Comparison of ENCODE assay signal across 17 mouse cellular contexts in genomic region chr12:80141011-80141410, GRCm38 (mm10). TPM values are rescaled to one million over a fixed set of nuclear protein-coding genes. Genes with fewer than 3 reads are reported as not detected.
A peak's percentile ranks its signal among the peaks of the same experiment; 100 is the strongest.
DNase-seq lines count a peak whose midpoint lies in the region; ATAC-seq and TF ChIP-seq lines count a peak whose summit lies in the region.
"Had no signal": no experiment of that assay in that cellular context is flagged by ENCODE, and none has a peak within 500 bp of the region (broad histone marks: within the 10 kb centered on the region; RNA-seq: fewer than 3 reads in every experiment).

No protein-coding gene starts in this region.

- H3K4me1 ChIP-seq in hindbrain, embryonic 10.5 days (replicated peaks) = peaks cover 24% of the 10 kb centered on the region
- H3K4me1 ChIP-seq in hindbrain, postnatal 0 days (ENCODE audit: insufficient read depth, low read length) = no peaks in the 10 kb centered on the region
- peaks cover 2 to 10% of the 10 kb centered on the region in 2 experiments; a peak in 3 of 4 replicates for H3K4me1 ChIP-seq in MEL (ENCODE audit: control insufficient read depth in 1 of 2, insufficient read depth in 2 of 2, low read length in 2 of 2)
- H3K4me1 ChIP-seq in thymus, adult 2 months (replicated peaks; ENCODE audit: control insufficient read depth, insufficient read depth, low read length) = no peaks in the 10 kb centered on the region

- no peaks in the 10 kb centered on the region for H3K9me3 ChIP-seq in hindbrain, embryonic 10.5 days
- no peaks in the 10 kb centered on the region for H3K9me3 ChIP-seq in hindbrain, postnatal 0 days (ENCODE audit: low read length)
- H3K9me3 ChIP-seq in MEL (replicated peaks; ENCODE audit: insufficient read depth, low read length) = no peaks in the 10 kb centered on the region
- H3K9me3 ChIP-seq: heart, embryonic 10.5 days; hindbrain, embryonic 12.5 days; liver, embryonic 13.5 days; lung, embryonic 15.5 days; midbrain, embryonic 12.5 days; neural tube, embryonic 13.5 days had no signal

- no peak overlapping the region for H3K4me2 ChIP-seq in hindbrain, postnatal 0 days (ENCODE audit: low read depth, low read length)
- H3K4me2 ChIP-seq: hindbrain, embryonic 12.5 days; liver, embryonic 13.5 days; lung, embryonic 15.5 days; midbrain, embryonic 12.5 days; neural tube, embryonic 13.5 days had no signal

- no peak for TF ChIP-seq CTCF in hindbrain, postnatal 0 days (IDR thresholded peaks at IDR 0.05; ENCODE audit: low read depth)
- TF ChIP-seq CTCF in MEL (IDR thresholded peaks at IDR 0.05 in 2 of 3, conservative IDR thresholded peaks at IDR 0.05 in 1 of 3; ENCODE audit: control insufficient read depth in 1 of 3, insufficient read depth in 1 of 3, low read depth in 2 of 3, low read length in 3 of 3, poor library complexity in 1 of 3, severe bottlenecking in 1 of 3) = no peak
- no peak for TF ChIP-seq CTCF in thymus, adult 2 months (IDR thresholded peaks at IDR 0.05; ENCODE audit: borderline replicate concordance, control insufficient read depth, extremely low read depth, insufficient read depth, low read length, poor library complexity)

- H3K36me3 ChIP-seq in hindbrain, embryonic 10.5 days = no peaks in the 10 kb centered on the region
- H3K36me3 ChIP-seq in hindbrain, postnatal 0 days (ENCODE audit: insufficient read depth, low read length) = no peaks in the 10 kb centered on the region
- H3K36me3 ChIP-seq in MEL (ENCODE audit: control insufficient read depth in 1 of 2, insufficient read depth in 2 of 2, low read length in 2 of 2) = peaks cover 0 to under 1% of the 10 kb centered on the region in 2 experiments; a peak in 1 of 4 replicates
- no peaks in the 10 kb centered on the region for H3K36me3 ChIP-seq in thymus, adult 2 months (ENCODE audit: control insufficient read depth, insufficient read depth, low read length)
- H3K36me3 ChIP-seq: heart, embryonic 10.5 days; hindbrain, embryonic 12.5 days; liver, embryonic 13.5 days; lung, embryonic 15.5 days; midbrain, embryonic 12.5 days; neural tube, embryonic 13.5 days had no signal

- WGBS in hindbrain, embryonic 10.5 days = 85% methylated on average over 8 of the region's 8 CpGs
- 83% methylated on average over 8 of the region's 8 CpGs for WGBS in hindbrain, postnatal 0 days
- 44% methylated on average over 8 of the region's 8 CpGs for WGBS in thymus, adult 2 months

- no peaks in the 10 kb centered on the region for H3K79me2 ChIP-seq in MEL (ENCODE audit: control insufficient read depth, insufficient read depth, low read length, poor library complexity)

- TF ChIP-seq EP300 in MEL (IDR thresholded peaks at IDR 0.05; ENCODE audit: low read depth in 1 of 2, low read length in 2 of 2) = no peak

- no peak for DNase-seq in hindbrain, embryonic 10.5 days (ENCODE audit: low spot score)
- no peak for DNase-seq in hindbrain, postnatal 0 days (ENCODE audit: low spot score)
- DNase-seq in 3134 (ENCODE audit: extremely low read depth, insufficient read length, low spot score) = peak; percentile 58
- peak; percentile 32 for DNase-seq in MEL (ENCODE audit: low read depth, low spot score)
- peak; percentile 41 for DNase-seq in induced T-regulatory cell, adult 2 months (ENCODE audit: low read depth)
- no peak for DNase-seq in embryo, embryonic 11 days
- DNase-seq in thymus, adult 2 months = no peak
- no peak for DNase-seq in left cerebral cortex, adult 9 months (ENCODE audit: low spot score in 2 of 2)
- DNase-seq: layer of hippocampus, adult 9-11 months had no signal

- H3K4me3 ChIP-seq in hindbrain, embryonic 10.5 days = no peak overlapping the region
- no peak overlapping the region for H3K4me3 ChIP-seq in hindbrain, postnatal 0 days (ENCODE audit: low read length)
- H3K4me3 ChIP-seq in MEL (ENCODE audit: control insufficient read depth in 1 of 2, insufficient read depth in 1 of 2, low read depth in 2 of 2, low read length in 2 of 2) = peak overlapping the region; percentile 2 to 9; a peak in 2 of 4 replicates
- no peak overlapping the region for H3K4me3 ChIP-seq in thymus, adult 2 months (ENCODE audit: control insufficient read depth, insufficient read depth, low read length)
- H3K4me3 ChIP-seq: gastrocnemius, adult 2 months; heart, embryonic 10.5 days; hindbrain, embryonic 12.5 days; left cerebral cortex, adult 2 months; liver, embryonic 13.5 days; lung, embryonic 15.5 days; midbrain, embryonic 12.5 days; neural tube, embryonic 13.5 days had no signal

- TF ChIP-seq POLR2A in MEL (IDR thresholded peaks at IDR 0.05; ENCODE audit: control insufficient read depth in 1 of 2, insufficient read depth in 1 of 2, low read depth in 1 of 2, low read length in 2 of 2, poor library complexity in 1 of 2) = no peak
- no peak for TF ChIP-seq POLR2A in thymus, adult 2 months (IDR thresholded peaks at IDR 0.05; ENCODE audit: control insufficient read depth, extremely low read depth, insufficient read depth, low read length, poor library complexity)

- H3K27me3 ChIP-seq in hindbrain, embryonic 10.5 days (ENCODE audit: insufficient read depth, poor library complexity, severe bottlenecking) = no peaks in the 10 kb centered on the region
- H3K27me3 ChIP-seq in hindbrain, postnatal 0 days (ENCODE audit: insufficient read depth, low read length) = no peaks in the 10 kb centered on the region
- no peaks in the 10 kb centered on the region for H3K27me3 ChIP-seq in MEL (ENCODE audit: control insufficient read depth in 1 of 2, insufficient read depth in 2 of 2, low read length in 2 of 2)
- no peaks in the 10 kb centered on the region for H3K27me3 ChIP-seq in thymus, adult 2 months (ENCODE audit: control insufficient read depth, insufficient read depth, low read length)
- H3K27me3 ChIP-seq: liver, embryonic 13.5 days; lung, embryonic 15.5 days; neural tube, embryonic 13.5 days had no signal

- H3K27ac ChIP-seq in hindbrain, embryonic 10.5 days = 0 out of 2 replicates have a peak overlapping the region, but pooled peaks have one; percentile 14
- no peak overlapping the region for H3K27ac ChIP-seq in hindbrain, postnatal 0 days
- H3K27ac ChIP-seq in MEL (ENCODE audit: control insufficient read depth, low read depth, low read length) = no peak overlapping the region
- no peak overlapping the region for H3K27ac ChIP-seq in thymus, adult 2 months (ENCODE audit: control insufficient read depth, insufficient read depth, low read length)
- H3K27ac ChIP-seq: gastrocnemius, adult 2 months; heart, embryonic 10.5 days; hindbrain, embryonic 12.5 days; left cerebral cortex, adult 2 months; liver, embryonic 13.5 days; lung, embryonic 15.5 days; midbrain, embryonic 12.5 days; neural tube, embryonic 13.5 days had no signal

- ATAC-seq in hindbrain, postnatal 0 days = no peak

- H3K9ac ChIP-seq in hindbrain, postnatal 0 days (replicated peaks; ENCODE audit: low read length) = no peak overlapping the region
- no peak overlapping the region for H3K9ac ChIP-seq in MEL (ENCODE audit: control insufficient read depth, low read depth, low read length, poor library complexity, severe bottlenecking)
- H3K9ac ChIP-seq: hindbrain, embryonic 12.5 days; liver, embryonic 13.5 days; lung, embryonic 15.5 days; midbrain, embryonic 12.5 days; neural tube, embryonic 13.5 days had no signal

- TF ChIP-seq RAD21 in MEL (IDR thresholded peaks at IDR 0.05; ENCODE audit: low read depth, low read length) = no peak

TF ChIP-seq in MEL, 35 proteins besides CTCF, POLR2A, EP300 and RAD21:
- no peak for TF ChIP-seq ETS1 (IDR thresholded peaks at IDR 0.05; ENCODE audit: low read depth, low read length)
- no peak for TF ChIP-seq RCOR1 (IDR thresholded peaks at IDR 0.05; ENCODE audit: low read depth, low read length)
- no peak for TF ChIP-seq E2F4 (IDR thresholded peaks at IDR 0.05; ENCODE audit: borderline replicate concordance, low read depth, low read length)
- TF ChIP-seq HCFC1 (IDR thresholded peaks at IDR 0.05; ENCODE audit: low read depth, low read length) = no peak
- no peak for TF ChIP-seq SMC3 (IDR thresholded peaks at IDR 0.05; ENCODE audit: low read depth, low read length)
- no peak for TF ChIP-seq MXI1 (IDR thresholded peaks at IDR 0.05; ENCODE audit: low read depth, low read length)
- TF ChIP-seq SIN3A (IDR thresholded peaks at IDR 0.05; ENCODE audit: low read length) = no peak
- TF ChIP-seq ZMIZ1 (IDR thresholded peaks at IDR 0.05; ENCODE audit: low read depth, low read length) = no peak
- no peak for TF ChIP-seq KAT2A (conservative IDR thresholded peaks at IDR 0.05; ENCODE audit: low read depth, low read length)
- TF ChIP-seq TBP (IDR thresholded peaks at IDR 0.05; ENCODE audit: low read depth, low read length) = no peak
- TF ChIP-seq CHD2 (IDR thresholded peaks at IDR 0.05; ENCODE audit: low read length) = no peak
- no peak for TF ChIP-seq TCF12 (IDR thresholded peaks at IDR 0.05; ENCODE audit: low read depth, low read length)
- TF ChIP-seq MAFK (IDR thresholded peaks at IDR 0.05; ENCODE audit: borderline replicate concordance, low read depth, low read length) = no peak
TF ChIP-seq in MEL: peak in this region for 0.

RNA-seq across cellular contexts. Expression of gene Zfp36l1, which starts 28.2 kb away (rescaled TPM):
- polyA plus RNA-seq in hindbrain, embryonic 10.5 days (2016; fragmentation: Nextera tagmentation; extraction: Ambion mirVana) = 106 and 117 TPM in 2 replicates
- 61.8 and 69.5 TPM in 2 replicates for total RNA-seq in hindbrain, postnatal 0 days (2014; rRNA removed)
- polyA plus RNA-seq in hindbrain, postnatal 0 days (2015; fragmentation: Nextera tagmentation; extraction: Ambion mirVana) = 64.6 and 65.9 TPM in 2 replicates
- total RNA-seq in MEL (2012; rRNA removed) = 1.2 and 1.5 TPM in 2 replicates
- 10 to 100 TPM in 1 of 2 experiments, not detected in 1; 22.5 TPM for polyA plus RNA-seq in MEL (2012; ENCODE audit: insufficient read depth in 1 of 2, insufficient read length in 2 of 2, low read depth in 1 of 2, low replicate concordance in 2 of 2, missing spikeins in 1 of 2)
- polyA plus RNA-seq in thymus, adult 2 months (2012; rRNA removed) = 253 and 297 TPM in 2 replicates

Comparison
In these comparisons a context has a peak if more than half of its experiments do, and no peak if none do; other contexts are left out.
1. DNase-seq: peak in 3134 (single experiment), MEL (single experiment) and induced T-regulatory cell, adult 2 months (single experiment); none in hindbrain, embryonic 10.5 days (single experiment), hindbrain, postnatal 0 days (single experiment), embryo, embryonic 11 days (single experiment), thymus, adult 2 months (single experiment) and left cerebral cortex, adult 9 months (0 of 2).
2. H3K4me3 ChIP-seq: peak in MEL (2 of 2); none in hindbrain, embryonic 10.5 days (single experiment), hindbrain, postnatal 0 days (single experiment) and thymus, adult 2 months (single experiment).